Mouse (Mus musculus) ES-Bruce4 (cell line): Measurements from ENCODE around the gene Siah3.

Source experiments
- CTCF ChIP-seq: IDR thresholded peaks from one replicate; pipeline ENCODE4 v1.8.1; 2011; ENCODE audit warnings: low read depth, low read length
- POLR2A ChIP-seq: IDR thresholded peaks from one replicate; pipeline ENCODE4 v1.8.1; 2011; ENCODE audit warnings: low read length; ENCODE audit not compliant: insufficient read depth

DNA sequence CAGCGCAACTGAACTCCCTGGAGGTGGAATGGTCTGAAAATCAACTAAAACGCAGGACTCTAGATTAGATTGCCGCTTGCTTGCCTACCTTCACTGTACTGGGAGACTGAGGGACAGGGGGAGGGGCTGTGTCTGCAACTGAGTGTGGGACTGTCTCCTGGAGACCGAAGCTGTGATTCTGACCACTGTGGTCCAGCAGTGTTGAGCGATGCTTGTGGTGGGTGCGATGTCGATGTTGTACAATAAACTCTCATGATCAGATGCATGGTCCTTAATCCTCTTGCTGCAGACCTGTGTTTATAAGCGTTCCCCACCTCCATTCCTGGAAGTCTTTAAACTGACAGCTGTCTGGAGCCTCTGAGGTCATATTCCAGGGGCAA, 1.4 kb downstream of the Siah3 start:
- TF ChIP-seq CTCF (no peak), POLR2A (no peak)
